Mouse (Mus musculus) testis, adult 2 months (tissue): ENCODE measurements at regions not wholly inside any gene's neighbourhood (a gene's known extent, or its start where the extent isn't known, plus 50 kb on each side); places are given as distances from the start of the nearest gene placed in this dataset.
"Not testable (repeated sequence)": the region's sequence is repeated elsewhere in the genome, so short reads cannot be mapped to it uniquely, and the experiment has no call there.

Experiments
- H3K27ac ChIP-seq: fragments of 200-500 bp; 2 replicates; pipeline ENCODE4 v1.5.1; 2012; ENCODE audit warnings: low read depth, low read length; ENCODE audit not compliant: control insufficient read depth, insufficient read depth
- H3K27me3 ChIP-seq: fragments of 200-500 bp; 2 replicates; pipeline ENCODE4 v1.6.1; 2012; ENCODE audit warnings: mild to moderate bottlenecking, low read length, moderate library complexity; ENCODE audit not compliant: control insufficient read depth, insufficient read depth
- H3K36me3 ChIP-seq: fragments of 200-500 bp; 2 replicates; pipeline ENCODE4 v1.6.1; 2012; ENCODE audit warnings: mild to moderate bottlenecking, low read length; ENCODE audit not compliant: control insufficient read depth, insufficient read depth
- H3K4me1 ChIP-seq: fragments of 200-500 bp; 2 replicates; pipeline ENCODE4 v1.6.1; 2012; ENCODE audit warnings: low read length; ENCODE audit not compliant: control insufficient read depth, insufficient read depth
- H3K4me3 ChIP-seq: fragments of 200-500 bp; 2 replicates; pipeline ENCODE4 v1.5.1; 2012; ENCODE audit warnings: low read depth, mild to moderate bottlenecking, low read length, moderate library complexity, mixed read lengths; ENCODE audit not compliant: control insufficient read depth
- CTCF ChIP-seq: fragments of 200-500 bp; IDR thresholded peaks from 2 replicates; pipeline ENCODE4 v1.5.1; 2012; ENCODE audit warnings: low read depth, mild to moderate bottlenecking, inconsistent platforms, low read length, moderate library complexity; ENCODE audit not compliant: control insufficient read depth, insufficient read depth, insufficient replicate concordance
- POLR2A ChIP-seq: fragments of 200-500 bp; IDR thresholded peaks from 2 replicates; pipeline ENCODE4 v1.6.1; 2012; ENCODE audit warnings: low read depth, mild to moderate bottlenecking, inconsistent platforms, low read length, moderate library complexity; ENCODE audit not compliant: control insufficient read depth

- H3K27me3 ChIP-seq, result no peaks in the 10 kb centered on the region
- TF ChIP-seq POLR2A (no peak), CTCF (no peak)
- H3K4me1 ChIP-seq, result no peaks in the 10 kb centered on the region
- H3K36me3 ChIP-seq, result no peaks in the 10 kb centered on the region
- no peak overlapping the region for H3K4me3 ChIP-seq
- no peak overlapping the region for H3K27ac ChIP-seq
These were observed 576.1 kb upstream of the Gje1 start for GRCm38 (mm10) chr10:15294125-15294524.

GRCm38 (mm10) chr10:15263337-15263736 is 545.3 kb upstream of the Gje1 start:
- H3K4me3 ChIP-seq, H3K36me3 ChIP-seq, H3K27ac ChIP-seq, H3K27me3 ChIP-seq, H3K4me1 ChIP-seq: not testable (repeated sequence)

GRCm38 (mm10) chr10:15262282-15262681 is 544.3 kb upstream of the Gje1 start:
- not testable (repeated sequence) for H3K27me3 ChIP-seq, H3K36me3 ChIP-seq, H3K4me1 ChIP-seq, H3K4me3 ChIP-seq, H3K27ac ChIP-seq

GRCm38 (mm10) chr10:15249402-15250086 is 531.5 kb upstream of the Gje1 start:
- H3K4me1 ChIP-seq, result no peaks in the 10 kb centered on the region
- TF ChIP-seq CTCF (no peak), POLR2A (no peak)
- H3K27me3 ChIP-seq, result no peaks in the 10 kb centered on the region
- no peaks in the 10 kb centered on the region for H3K36me3 ChIP-seq
- no peak overlapping the region for H3K27ac ChIP-seq
- H3K4me3 ChIP-seq, result no peak overlapping the region

- Histone ChIP-seq H3K27me3 (no peaks in the 10 kb centered on the region), H3K4me3 (no peak overlapping the region)
- no peak for TF ChIP-seq CTCF
- no peak for TF ChIP-seq POLR2A
These were observed 530.9 kb upstream of the Gje1 start for GRCm38 (mm10) chr10:15248899-15249298.

GRCm38 (mm10) chr10:15244376-15245262 is 526.6 kb upstream of the Gje1 start:
- no peak for TF ChIP-seq POLR2A
- TF ChIP-seq CTCF, result no peak
- Histone ChIP-seq H3K36me3 (no peaks in the 10 kb centered on the region), H3K4me1 (no peaks in the 10 kb centered on the region), H3K27me3 (no peaks in the 10 kb centered on the region), H3K27ac (no peak overlapping the region), H3K4me3 (no peak overlapping the region)

More at GRCm38 (mm10) chr10:15248899-15249298, 530.9 kb upstream of the Gje1 start:
- no peaks in the 10 kb centered on the region for H3K36me3 ChIP-seq
- no peaks in the 10 kb centered on the region for H3K4me1 ChIP-seq
- H3K27ac ChIP-seq, result no peak overlapping the region

- Histone ChIP-seq H3K27me3 (no peaks in the 10 kb centered on the region), H3K36me3 (no peaks in the 10 kb centered on the region)
These were observed 525.4 kb upstream of the Gje1 start for GRCm38 (mm10) chr10:15243460-15243859.

More at GRCm38 (mm10) chr10:15243460-15243859, 525.4 kb upstream of the Gje1 start:
- H3K27ac ChIP-seq, result no peak overlapping the region
- H3K4me3 ChIP-seq, result no peak overlapping the region
- no peak for TF ChIP-seq CTCF
- TF ChIP-seq POLR2A, result no peak
- no peaks in the 10 kb centered on the region for H3K4me1 ChIP-seq
